Mouse (Mus musculus) hindbrain, embryonic 14.5 days (tissue): ENCODE data around the gene S100a16. TPM values are rescaled to one million over a fixed set of nuclear protein-coding genes. Genes with fewer than 3 reads are reported as not detected.

Experiments
- ATAC-seq: fragments of 200-750 bp; cut with Nextera tagmentation; 2 replicates; pipeline ENCODE4 v1.8.0; 2017; ENCODE audit warnings: moderate number of reproducible peaks, mild to moderate bottlenecking, moderate TSS enrichment, moderate library complexity; ENCODE audit not compliant: low FRiP score
- DNase-seq: peaks from one replicate; pipeline ENCODE4 v3.0.0-alpha.2; 2015; ENCODE audit warnings: low spot score
- H3K27ac ChIP-seq: fragments of 300-500 bp; sonication (generic); 2 replicates; pipeline ENCODE4 v1.5.1; 2014; ENCODE audit warnings: mild to moderate bottlenecking, moderate library complexity
- H3K27me3 ChIP-seq: fragments of 300-500 bp; sonication (generic); 2 replicates; pipeline ENCODE4 v1.6.1; 2014; ENCODE audit warnings: mild to moderate bottlenecking, low read length, mixed read lengths; ENCODE audit not compliant: control insufficient read depth, insufficient read depth
- H3K36me3 ChIP-seq: fragments of 300-500 bp; sonication (generic); replicated peaks from 2 replicates; pipeline ENCODE4 v1.6.1; 2014; ENCODE audit not compliant: control insufficient read depth, insufficient read depth
- H3K4me1 ChIP-seq: fragments of 300-500 bp; sonication (generic); replicated peaks from 2 replicates; pipeline ENCODE4 v1.6.1; 2014; ENCODE audit warnings: antibody characterized with exemption, low read length, mixed read lengths; ENCODE audit not compliant: control insufficient read depth, insufficient read depth
- H3K4me2 ChIP-seq: fragments of 300-500 bp; sonication (generic); replicated peaks from 2 replicates; pipeline ENCODE4 v1.6.1; 2014; ENCODE audit warnings: mild to moderate bottlenecking, moderate library complexity
- H3K4me3 ChIP-seq: fragments of 300-500 bp; sonication (generic); replicated peaks from 2 replicates; pipeline ENCODE4 v1.5.1; 2014; ENCODE audit warnings: mild to moderate bottlenecking, low read length
- H3K9ac ChIP-seq: fragments of 300-500 bp; sonication (generic); 2 replicates; pipeline ENCODE4 v1.6.1; 2014
- H3K9me3 ChIP-seq: fragments of 300-500 bp; sonication (generic); 2 replicates; pipeline ENCODE4 v1.6.1; 2016; ENCODE audit warnings: low read length; ENCODE audit not compliant: control insufficient read depth
- WGBS: fragments of 180-500 bp; shearing (Covaris S2); extraction: QIAGEN DNeasy Blood & Tissue Kit; methylation state at CpG from one replicate; pipeline ENCODE4 v1.1.7; 2014; 5-methylcytosine and 5-hydroxymethylcytosine counted together
- polyA plus RNA-seq: library from polyadenylated mRNA; unstranded; fragments of >200 nt; fragmentation: Nextera tagmentation; extraction: Ambion mirVana; gene quantifications from 2 replicates; pipeline ENCODE4 v1.2.1, GENCODE M21; 2014

The S100a16 gene
- polyA plus RNA-seq, 1 experiment from 2014 or later = 37.8 TPM

- WGBS = 84% methylated on average over 7 of the region's 7 CpGs
These were observed 42.4 kb downstream of the S100a16 start for GRCm38 (mm10) chr3:90579433-90579832.

GRCm38 (mm10) chr3:90581141-90581540, 44.1 kb downstream of the S100a16 start:
- Histone ChIP-seq H3K27ac (no peak overlapping the region), H3K4me1 (no peaks in the 10 kb centered on the region), H3K27me3 (no peaks in the 10 kb centered on the region), H3K9ac (no peak overlapping the region), H3K9me3 (no peaks in the 10 kb centered on the region), H3K4me2 (no peak overlapping the region), H3K4me3 (no peak overlapping the region), H3K36me3 (no peaks in the 10 kb centered on the region)
- ATAC-seq (no peak), DNase-seq (no peak)
- whole genome bisulfite sequencing = 96% methylated on average over 5 of the region's 5 CpGs

More at GRCm38 (mm10) chr3:90579433-90579832, 42.4 kb downstream of the S100a16 start:
- no peak for ATAC-seq
- Histone ChIP-seq H3K4me1 (no peaks in the 10 kb centered on the region), H3K4me3 (no peak overlapping the region), H3K9me3 (no peaks in the 10 kb centered on the region), H3K4me2 (no peak overlapping the region), H3K27me3 (no peaks in the 10 kb centered on the region), H3K27ac (no peak overlapping the region), H3K9ac (no peak overlapping the region), H3K36me3 (no peaks in the 10 kb centered on the region)
- DNase-seq = no peak

GRCm38 (mm10) chr3:90582156-90582555, 45.1 kb downstream of the S100a16 start:
- Histone ChIP-seq H3K9ac (no peak overlapping the region), H3K4me2 (no peak overlapping the region), H3K4me3 (no peak overlapping the region), H3K36me3 (no peaks in the 10 kb centered on the region), H3K27me3 (no peaks in the 10 kb centered on the region), H3K27ac (no peak overlapping the region), H3K4me1 (no peaks in the 10 kb centered on the region), H3K9me3 (no peaks in the 10 kb centered on the region)
- DNase-seq (no peak), ATAC-seq (no peak)
- 98% methylated on average over 1 of the region's 1 CpGs for WGBS

GRCm38 (mm10) chr3:90582556-90582955, 45.5 kb downstream of the S100a16 start:
- WGBS = 84% methylated on average over 4 of the region's 4 CpGs
- H3K4me3 ChIP-seq = no peak overlapping the region
- no peak overlapping the region for H3K9ac ChIP-seq
- no peak overlapping the region for H3K4me2 ChIP-seq
- no peaks in the 10 kb centered on the region for H3K9me3 ChIP-seq
- DNase-seq (no peak), ATAC-seq (no peak)
- H3K27me3 ChIP-seq = no peaks in the 10 kb centered on the region
- no peak overlapping the region for H3K27ac ChIP-seq
- H3K36me3 ChIP-seq = no peaks in the 10 kb centered on the region
- no peaks in the 10 kb centered on the region for H3K4me1 ChIP-seq

- Histone ChIP-seq H3K27ac (no peak overlapping the region), H3K9me3 (no peaks in the 10 kb centered on the region), H3K4me2 (no peak overlapping the region), H3K36me3 (no peaks in the 10 kb centered on the region), H3K9ac (no peak overlapping the region), H3K4me1 (no peaks in the 10 kb centered on the region), H3K27me3 (no peaks in the 10 kb centered on the region), H3K4me3 (no peak overlapping the region)
- WGBS = 46% methylated on average over 3 of the region's 3 CpGs
- DNase-seq = no peak
- no peak for ATAC-seq
These were observed 46.8 kb downstream of the S100a16 start for GRCm38 (mm10) chr3:90583893-90584292.

GRCm38 (mm10) chr3:90585595-90585994, 48.5 kb downstream of the S100a16 start:
- Histone ChIP-seq H3K27ac (no peak overlapping the region), H3K9ac (no peak overlapping the region), H3K9me3 (no peaks in the 10 kb centered on the region), H3K27me3 (no peaks in the 10 kb centered on the region), H3K4me3 (no peak overlapping the region), H3K4me1 (no peaks in the 10 kb centered on the region), H3K36me3 (no peaks in the 10 kb centered on the region), H3K4me2 (no peak overlapping the region)
- DNase-seq (peak; percentile 75), ATAC-seq (no peak)
- 37% methylated on average over 5 of the region's 5 CpGs for WGBS

GRCm38 (mm10) chr3:90586016-90586643, 49.1 kb downstream of the S100a16 start:
- no peaks in the 10 kb centered on the region for H3K27me3 ChIP-seq
- no peak overlapping the region for H3K4me2 ChIP-seq
- H3K4me1 ChIP-seq = no peaks in the 10 kb centered on the region
- no peak overlapping the region for H3K9ac ChIP-seq
- DNase-seq = no peak
- 86% methylated on average over 15 of the region's 15 CpGs for WGBS
- no peak for ATAC-seq
- no peak overlapping the region for H3K4me3 ChIP-seq
- H3K27ac ChIP-seq = no peak overlapping the region
- no peaks in the 10 kb centered on the region for H3K9me3 ChIP-seq
- H3K36me3 ChIP-seq = no peaks in the 10 kb centered on the region

- H3K4me1 ChIP-seq = no peaks in the 10 kb centered on the region
- H3K4me3 ChIP-seq = no peak overlapping the region
- no peak overlapping the region for H3K4me2 ChIP-seq
- ATAC-seq (no peak), DNase-seq (no peak)
- no peaks in the 10 kb centered on the region for H3K36me3 ChIP-seq
- H3K9me3 ChIP-seq = no peaks in the 10 kb centered on the region
- H3K9ac ChIP-seq = no peak overlapping the region
- H3K27ac ChIP-seq = no peak overlapping the region
- no peaks in the 10 kb centered on the region for H3K27me3 ChIP-seq
- WGBS = 76% methylated on average over 10 of the region's 10 CpGs
These were observed 49.9 kb downstream of the S100a16 start for GRCm38 (mm10) chr3:90586906-90587305.

- Histone ChIP-seq H3K9me3 (no peaks in the 10 kb centered on the region), H3K4me3 (no peak overlapping the region), H3K4me2 (no peak overlapping the region), H3K27me3 (no peaks in the 10 kb centered on the region), H3K4me1 (no peaks in the 10 kb centered on the region), H3K9ac (no peak overlapping the region), H3K36me3 (no peaks in the 10 kb centered on the region), H3K27ac (no peak overlapping the region)
- no peak for ATAC-seq
- WGBS = 94% methylated on average over 14 of the region's 14 CpGs
- DNase-seq = no peak
These were observed 50.5 kb downstream of the S100a16 start for GRCm38 (mm10) chr3:90587361-90588101.
